Mouse (Mus musculus) spleen, adult 18-20 months (tissue): ENCODE measurements at regions not wholly inside any gene's neighbourhood (a gene's known extent, or its start where the extent isn't known, plus 50 kb on each side); places are given as distances from the start of the nearest gene placed in this dataset.

Experiments
- DNase-seq, 2 experiments: peaks; one replicate each; pipeline ENCODE4 v3.0.0; 2022; ENCODE audit warnings: mixed read lengths in 2 of 2

- DNase-seq: no peak
Measured at GRCm38 (mm10) chr1:118741286-118741685, 113.5 kb downstream of the Tfcp2l1 start.

DNA sequence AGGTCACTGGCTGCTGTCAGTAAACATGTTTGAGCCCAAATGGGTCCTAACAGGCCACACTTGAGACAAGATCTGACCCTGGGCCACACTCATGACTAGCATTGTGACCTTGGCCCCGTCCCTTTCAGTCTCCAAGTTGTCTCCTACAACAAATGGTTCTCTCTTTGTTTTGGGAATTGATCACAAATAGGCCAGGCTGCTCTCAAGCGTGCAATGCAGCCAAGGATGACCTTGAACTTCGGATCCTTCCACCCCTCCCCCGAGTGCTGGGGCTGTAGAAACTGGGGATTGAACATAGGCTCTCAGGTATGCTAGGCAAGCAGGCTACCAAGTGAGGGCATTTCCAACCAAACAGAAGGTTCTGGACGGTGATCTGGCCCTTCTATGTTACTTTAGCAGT, 120.5 kb downstream of the Tfcp2l1 start:
- no peak for DNase-seq

GRCm38 (mm10) chr1:118752869-118753268, 125.1 kb downstream of the Tfcp2l1 start:
- DNase-seq: no peak

- DNase-seq: no peak
Measured at GRCm38 (mm10) chr1:118756171-118756865, 128.6 kb downstream of the Tfcp2l1 start.

- DNase-seq: no peak
Measured at GRCm38 (mm10) chr1:118757340-118758030, 129.7 kb downstream of the Tfcp2l1 start.

GRCm38 (mm10) chr1:118758031-118758400, 130.3 kb downstream of the Tfcp2l1 start:
- no peak for DNase-seq

DNA sequence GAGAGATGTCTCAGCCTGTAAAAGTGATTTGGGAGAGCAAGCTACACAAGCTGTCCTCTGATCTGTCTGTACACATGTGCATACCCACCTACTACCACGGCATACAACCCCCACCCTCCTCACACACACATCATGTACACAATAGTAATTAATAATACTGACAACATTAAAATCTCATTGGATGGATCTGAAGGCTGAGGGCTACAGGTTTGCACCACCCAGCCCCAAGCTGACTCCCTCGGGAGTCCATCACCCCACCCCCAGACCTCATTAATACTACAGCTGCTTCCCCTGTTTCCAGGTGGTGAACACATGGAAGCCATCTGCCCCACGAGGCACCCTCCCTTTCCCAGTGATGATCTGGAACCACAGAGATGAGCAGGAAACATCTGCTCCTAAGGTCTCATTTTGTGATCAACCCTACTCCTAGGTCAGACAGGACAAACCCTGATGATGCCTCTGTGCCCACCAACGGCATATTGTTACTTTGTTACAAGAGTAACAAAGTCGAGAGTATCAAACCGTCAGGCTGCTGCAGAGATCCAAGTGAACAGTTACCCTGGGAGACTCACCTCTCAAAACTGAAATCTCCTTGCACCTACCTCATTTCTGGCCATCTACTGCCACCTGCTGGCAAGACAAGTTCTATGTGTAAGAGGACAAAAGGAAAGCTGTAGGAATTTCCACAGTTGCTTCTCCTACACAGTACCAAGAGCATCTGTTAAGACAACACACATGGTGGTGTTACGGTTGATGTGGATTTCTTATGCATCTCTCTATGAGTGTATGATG, 131.6 kb downstream of the Tfcp2l1 start:
- peak in 1 of 2 experiments; percentile 51 for DNase-seq

- DNase-seq: no peak
Measured at GRCm38 (mm10) chr1:118765525-118765924, 137.8 kb downstream of the Tfcp2l1 start.

GRCm38 (mm10) chr1:118768831-118769230, 141.1 kb downstream of the Tfcp2l1 start:
- DNase-seq: no peak

GRCm38 (mm10) chr1:118772261-118772660, 144.5 kb downstream of the Tfcp2l1 start:
- DNase-seq: peak in 1 of 2 experiments; percentile 45

DNA sequence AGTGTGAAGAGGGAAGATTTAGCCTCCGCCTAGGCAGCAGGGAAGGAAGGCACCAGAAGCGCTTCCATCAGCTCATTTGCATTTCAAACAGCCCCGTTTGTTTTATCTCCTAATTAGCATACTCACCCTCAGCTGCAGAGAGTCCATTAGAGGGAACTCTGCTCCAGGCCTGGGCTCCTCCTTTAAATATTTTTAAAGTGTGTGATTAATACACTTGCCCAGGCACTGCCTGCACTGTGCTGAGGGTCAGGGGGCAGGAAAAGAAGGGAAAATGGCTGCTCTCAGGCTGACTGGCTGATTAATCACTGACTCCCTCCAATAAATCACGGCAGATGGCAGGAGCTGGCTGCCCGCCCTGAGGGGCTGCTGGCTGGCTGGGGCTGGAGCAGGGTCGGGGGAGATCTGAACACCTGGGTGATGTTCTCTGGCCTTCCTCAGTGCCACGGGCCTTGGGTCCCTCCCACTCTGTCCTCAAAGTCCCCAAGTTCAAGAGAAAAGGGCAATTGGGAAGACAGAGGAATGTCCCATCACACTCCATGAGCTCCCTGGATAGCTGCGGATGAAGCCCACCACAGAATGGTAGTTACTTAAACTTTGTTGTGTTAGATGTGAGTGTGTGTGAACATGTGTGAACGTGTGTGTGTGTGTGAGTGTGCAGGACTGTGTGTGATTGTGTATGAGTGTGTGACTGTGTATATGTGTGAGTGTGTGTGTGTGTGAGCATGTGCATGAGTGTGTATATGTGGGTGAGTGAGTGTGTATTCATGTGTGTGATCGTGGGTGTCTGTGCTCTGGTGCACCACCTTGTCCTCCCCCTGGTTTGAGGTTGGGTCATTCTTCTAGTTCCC, 149.1 kb downstream of the Tfcp2l1 start:
- DNase-seq: no peak
